Mouse (Mus musculus): ENCODE measurements around the gene Scgn.

The Scgn gene

GRCm38 (mm10) chr13:23990928-23991327, at the start of gene Scgn:
Gene Scgn (minus strand): TSS chr13:23991214.
- DNase-seq (ENCODE audit: low spot score): no peak

GRCm38 (mm10) chr13:24040221-24040620, 49.2 kb upstream of the Scgn start:
- DNase-seq (ENCODE audit: low spot score): no peak

- no peak for DNase-seq (ENCODE audit: low spot score)
Observed at GRCm38 (mm10) chr13:24037502-24037901, 46.5 kb upstream of the Scgn start.

GRCm38 (mm10) chr13:24036150-24036549, 45.1 kb upstream of the Scgn start:
- DNase-seq (ENCODE audit: low spot score): no peak

- DNase-seq (ENCODE audit: low spot score): no peak
Observed at GRCm38 (mm10) chr13:24027191-24028170, 36.5 kb upstream of the Scgn start.

- DNase-seq (ENCODE audit: low spot score): no peak
Observed at GRCm38 (mm10) chr13:24018515-24018914, 27.5 kb upstream of the Scgn start.

GRCm38 (mm10) chr13:24005528-24005927, 14.5 kb upstream of the Scgn start:
- no peak for DNase-seq (ENCODE audit: low spot score)

GRCm38 (mm10) chr13:24001797-24002196, 10.8 kb upstream of the Scgn start:
- no peak for DNase-seq (ENCODE audit: low spot score)

- DNase-seq (ENCODE audit: low spot score): no peak
Observed at GRCm38 (mm10) chr13:24001081-24001480, 10.1 kb upstream of the Scgn start.

- no peak for DNase-seq (ENCODE audit: low spot score)
Observed at GRCm38 (mm10) chr13:23998826-23999225, 7.8 kb upstream of the Scgn start.

GRCm38 (mm10) chr13:23994756-23995155, 3.7 kb upstream of the Scgn start:
- no peak for DNase-seq (ENCODE audit: low spot score)

- no peak for DNase-seq (ENCODE audit: low spot score)
Observed at GRCm38 (mm10) chr13:23994024-23994423, 3.0 kb upstream of the Scgn start.

- DNase-seq (ENCODE audit: low spot score): no peak
Observed at GRCm38 (mm10) chr13:23990451-23990850, 563 bp downstream of the Scgn start.

- DNase-seq (ENCODE audit: low spot score): no peak
Observed at GRCm38 (mm10) chr13:23985130-23985529, 5.9 kb downstream of the Scgn start.

GRCm38 (mm10) chr13:23972271-23972670, 18.7 kb downstream of the Scgn start:
- no peak for DNase-seq (ENCODE audit: low spot score)

GRCm38 (mm10) chr13:23971870-23972269, 19.1 kb downstream of the Scgn start:
- DNase-seq (ENCODE audit: low spot score): no peak

GRCm38 (mm10) chr13:23964909-23965308, 26.1 kb downstream of the Scgn start:
- DNase-seq (ENCODE audit: low spot score): no peak

GRCm38 (mm10) chr13:23959776-23960175, 31.2 kb downstream of the Scgn start:
- no peak for DNase-seq (ENCODE audit: low spot score)

GRCm38 (mm10) chr13:23950928-23951327, 40.1 kb downstream of the Scgn start:
- DNase-seq (ENCODE audit: low spot score): no peak

- no peak for DNase-seq (ENCODE audit: low spot score)
Observed at GRCm38 (mm10) chr13:23949484-23950246, 41.3 kb downstream of the Scgn start.

- DNase-seq (ENCODE audit: low spot score): no peak
Observed at GRCm38 (mm10) chr13:23946254-23946653, 44.8 kb downstream of the Scgn start.

GRCm38 (mm10) chr13:23942861-23943260, 48.2 kb downstream of the Scgn start:
- no peak for DNase-seq (ENCODE audit: low spot score)

- DNase-seq (ENCODE audit: low spot score): no peak
Observed at GRCm38 (mm10) chr13:23940291-23940690, 50.7 kb downstream of the Scgn start.

Data from spleen, adult 12 weeks (tissue).